Mouse (Mus musculus) T-helper 1 cell (primary cell): Measurements from ENCODE around the gene Hnrnpul1.

Experiments used
- in situ Hi-C: fragments of 300-600 bp; cut with MboI, MseI; formaldehyde crosslinking; loops from one replicate; pipeline ENCODE4 v1.15.1; 2025; ENCODE audit warnings: high pct_unique_total_duplicates

Gene Hnrnpul1

GRCm38 (mm10) chr7:25690051-25690450 lies 64.5 kb downstream of the Hnrnpul1 start:
- in situ Hi-C loops: loop anchor here (10.0 kb wide), 1 partner anchor 1405 kb away; no protein-coding TSS in a partner anchor

- in situ Hi-C loops: loop anchor here (10.0 kb wide), 2 partner anchors 1315 to 1405 kb away; partner anchors contain the start of gene Kcnn4
Observed at GRCm38 (mm10) chr7:25689603-25690021, 64.9 kb downstream of the Hnrnpul1 start.

- in situ Hi-C loops: loop anchor here (10.0 kb wide), 1 partner anchor 1314 kb away; the partner anchor contains the start of gene Kcnn4
Observed at GRCm38 (mm10) chr7:25688810-25689586, 65.6 kb downstream of the Hnrnpul1 start.

GRCm38 (mm10) chr7:25687811-25688401 lies 66.7 kb downstream of the Hnrnpul1 start:
- in situ Hi-C loops: loop anchor here (10.0 kb wide), 1 partner anchor 1313 kb away; the partner anchor contains the start of gene Kcnn4

GRCm38 (mm10) chr7:25686680-25687531 lies 67.7 kb downstream of the Hnrnpul1 start, which contains the start of gene Tgfb1:
Gene Tgfb1 (plus strand): TSS chr7:25687002.
- in situ Hi-C loops: loop anchor here (10.0 kb wide), 1 partner anchor 1312 kb away; the partner anchor contains the start of gene Kcnn4

GRCm38 (mm10) chr7:25685926-25686470 lies 68.6 kb downstream of the Hnrnpul1 start:
- in situ Hi-C loops: loop anchor here (10.0 kb wide), 1 partner anchor 1311 kb away; the partner anchor contains the start of gene Kcnn4

- in situ Hi-C loops: loop anchor here (10.0 kb wide), 1 partner anchor 1310 kb away; the partner anchor contains the start of gene Kcnn4
Observed at GRCm38 (mm10) chr7:25684659-25685058, 69.9 kb downstream of the Hnrnpul1 start.

GRCm38 (mm10) chr7:25683474-25684180 lies 70.9 kb downstream of the Hnrnpul1 start:
- in situ Hi-C loops: loop anchor here (10.0 kb wide), 1 partner anchor 1309 kb away; the partner anchor contains the start of gene Kcnn4

- in situ Hi-C loops: loop anchor here (10.0 kb wide), 1 partner anchor 1307 kb away; the partner anchor contains the start of gene Kcnn4
Observed at GRCm38 (mm10) chr7:25681341-25682231, 73.0 kb downstream of the Hnrnpul1 start.

- in situ Hi-C loops: loop anchor here (10.0 kb wide), 1 partner anchor 1306 kb away; the partner anchor contains the start of gene Kcnn4
Observed at GRCm38 (mm10) chr7:25680514-25681258, 73.9 kb downstream of the Hnrnpul1 start, which contains the start of gene B9d2. Gene B9d2 (plus strand): TSS chr7:25680780.

GRCm38 (mm10) chr7:25679971-25680370 lies 74.6 kb downstream of the Hnrnpul1 start:
- in situ Hi-C loops: loop anchor here (10.0 kb wide), 1 partner anchor 1305 kb away; the partner anchor contains the start of gene Kcnn4

- in situ Hi-C loops: no loop called here
Observed at GRCm38 (mm10) chr7:25677013-25677412, 77.5 kb downstream of the Hnrnpul1 start.

- in situ Hi-C loops: no loop called here
Observed at GRCm38 (mm10) chr7:25676085-25676781, 78.3 kb downstream of the Hnrnpul1 start.

- in situ Hi-C loops: no loop called here
Observed at GRCm38 (mm10) chr7:25675405-25675804, 79.2 kb downstream of the Hnrnpul1 start.

GRCm38 (mm10) chr7:25674719-25675300 lies 79.7 kb downstream of the Hnrnpul1 start, which contains the start of gene Tmem91:
Gene Tmem91 (minus strand): TSS chr7:25675166.
- in situ Hi-C loops: no loop called here

GRCm38 (mm10) chr7:25674297-25674696 lies 80.3 kb downstream of the Hnrnpul1 start:
- in situ Hi-C loops: no loop called here

GRCm38 (mm10) chr7:25672442-25672841 lies 82.1 kb downstream of the Hnrnpul1 start:
- in situ Hi-C loops: no loop called here
